Mouse (Mus musculus): Measurements from ENCODE around the gene Crat.
"Not testable (repeated sequence)": the region's sequence is repeated elsewhere in the genome, so short reads cannot be mapped to it uniquely, and the experiment has no call there.

The Crat gene

DNA sequence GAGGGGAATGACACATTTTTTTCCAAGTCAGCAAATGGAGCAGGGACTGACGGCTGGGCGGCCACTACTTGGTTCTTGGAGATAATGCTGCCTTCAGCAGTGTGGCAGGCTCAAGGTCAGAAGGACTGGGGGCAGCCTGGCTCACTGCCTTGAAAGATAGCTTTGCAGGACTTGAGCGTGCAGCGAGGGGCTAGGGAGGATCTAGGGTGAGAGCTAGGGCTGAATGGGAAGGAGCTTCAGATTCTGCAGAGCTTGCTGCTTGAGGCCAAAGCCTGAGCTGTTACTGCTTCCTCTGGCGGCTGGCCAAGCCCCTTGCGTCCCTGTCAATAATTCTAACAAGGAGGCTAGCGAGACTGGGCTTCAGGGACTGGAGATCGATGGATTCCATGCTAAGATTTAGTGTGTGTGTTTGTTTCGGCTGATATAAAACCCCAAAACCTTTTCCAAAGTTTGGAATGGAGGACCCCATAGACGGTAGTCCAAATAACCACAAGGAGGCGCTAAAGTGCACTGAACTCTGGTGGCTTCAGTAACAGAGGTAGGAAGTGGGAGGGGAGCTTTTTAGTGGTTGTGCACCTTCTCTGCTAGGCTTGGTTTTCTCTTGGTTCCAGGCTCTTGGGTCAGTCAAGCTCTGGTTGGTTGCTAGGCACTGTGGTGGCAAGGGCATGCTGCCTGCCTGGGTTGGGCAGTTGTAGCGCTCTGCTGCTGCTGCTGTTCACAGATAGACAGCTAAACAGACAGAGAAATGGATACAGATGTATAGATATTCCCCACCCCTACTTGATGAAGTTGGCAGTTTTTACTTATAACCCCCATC is 25.3 kb upstream of the Crat start:
- DNase-seq (ENCODE audit: low read depth, low spot score) = peak; percentile 90

DNA sequence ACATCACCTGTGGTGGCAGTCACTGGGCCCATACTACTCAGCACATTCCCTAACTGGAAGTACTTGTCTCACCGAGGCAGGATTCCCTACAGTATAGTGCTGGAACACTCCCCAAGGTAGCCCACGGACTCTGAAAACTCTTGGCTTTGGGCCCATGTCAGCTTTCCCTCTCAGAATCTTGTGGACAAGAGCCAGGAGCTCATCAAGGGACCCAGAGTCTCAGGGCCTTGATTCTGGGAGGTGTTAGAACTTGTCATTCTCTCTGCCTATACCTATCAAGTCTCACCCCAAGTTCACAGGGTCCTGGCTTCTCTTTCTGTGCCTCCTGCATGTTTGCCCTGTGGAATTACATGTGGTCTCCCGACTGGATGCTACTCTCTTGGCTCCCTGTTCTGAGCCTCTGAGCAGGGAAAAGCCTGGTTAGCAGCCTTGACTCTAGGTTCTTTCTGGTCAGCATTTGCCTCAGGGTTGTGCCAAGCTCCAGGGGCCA is 24.6 kb upstream of the Crat start:
- DNase-seq (ENCODE audit: low read depth, low spot score) = no peak

DNA sequence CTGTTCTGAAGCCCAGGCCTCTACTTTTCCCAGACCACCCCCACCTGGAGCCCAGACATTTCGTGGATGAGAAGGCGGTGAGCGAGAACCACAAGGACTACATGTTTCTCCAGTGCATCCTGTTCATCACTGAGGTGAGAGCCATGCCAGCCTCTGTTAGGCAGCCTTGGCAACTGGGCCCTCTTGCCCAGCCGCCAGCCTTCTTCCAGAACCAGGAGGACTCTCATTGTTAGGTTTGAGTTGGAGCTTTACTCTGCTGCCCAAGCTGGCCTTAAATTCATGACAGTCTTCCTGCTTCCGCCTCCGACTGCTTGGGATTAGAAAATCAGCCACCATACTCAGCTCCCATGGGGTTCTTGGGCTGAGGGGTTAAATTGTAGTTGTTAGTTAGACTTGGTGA is 24.0 kb upstream of the Crat start:
- no peak for DNase-seq (ENCODE audit: low read depth, low spot score)

DNA sequence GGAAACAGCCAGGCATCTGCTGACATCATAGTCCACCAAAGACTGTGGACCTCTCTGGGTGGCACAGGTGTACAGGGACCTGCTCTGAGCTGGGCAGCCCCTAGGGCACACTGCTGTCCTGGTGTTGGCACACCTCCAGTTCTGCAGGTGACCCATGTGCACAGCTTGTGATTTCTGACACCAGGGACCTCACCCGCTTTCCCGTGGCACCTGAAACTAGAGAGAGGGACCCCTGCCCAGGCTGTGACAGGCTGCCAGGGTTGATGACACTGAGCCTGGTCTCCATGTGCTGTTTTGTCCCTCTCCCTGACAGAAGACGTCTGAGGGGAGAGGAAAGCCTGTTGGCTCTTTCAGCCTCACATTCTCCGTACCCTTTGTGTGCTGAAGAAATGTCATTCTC is 22.2 kb upstream of the Crat start:
- no peak for DNase-seq (ENCODE audit: low read depth, low spot score)

GRCm38 (mm10) chr2:30436809-30437208 is 21.2 kb upstream of the Crat start:
- DNase-seq (ENCODE audit: low read depth, low spot score) = no peak

- no peak for DNase-seq (ENCODE audit: low read depth, low spot score)
These were observed 20.5 kb upstream of the Crat start for GRCm38 (mm10) chr2:30436156-30436545.

DNA sequence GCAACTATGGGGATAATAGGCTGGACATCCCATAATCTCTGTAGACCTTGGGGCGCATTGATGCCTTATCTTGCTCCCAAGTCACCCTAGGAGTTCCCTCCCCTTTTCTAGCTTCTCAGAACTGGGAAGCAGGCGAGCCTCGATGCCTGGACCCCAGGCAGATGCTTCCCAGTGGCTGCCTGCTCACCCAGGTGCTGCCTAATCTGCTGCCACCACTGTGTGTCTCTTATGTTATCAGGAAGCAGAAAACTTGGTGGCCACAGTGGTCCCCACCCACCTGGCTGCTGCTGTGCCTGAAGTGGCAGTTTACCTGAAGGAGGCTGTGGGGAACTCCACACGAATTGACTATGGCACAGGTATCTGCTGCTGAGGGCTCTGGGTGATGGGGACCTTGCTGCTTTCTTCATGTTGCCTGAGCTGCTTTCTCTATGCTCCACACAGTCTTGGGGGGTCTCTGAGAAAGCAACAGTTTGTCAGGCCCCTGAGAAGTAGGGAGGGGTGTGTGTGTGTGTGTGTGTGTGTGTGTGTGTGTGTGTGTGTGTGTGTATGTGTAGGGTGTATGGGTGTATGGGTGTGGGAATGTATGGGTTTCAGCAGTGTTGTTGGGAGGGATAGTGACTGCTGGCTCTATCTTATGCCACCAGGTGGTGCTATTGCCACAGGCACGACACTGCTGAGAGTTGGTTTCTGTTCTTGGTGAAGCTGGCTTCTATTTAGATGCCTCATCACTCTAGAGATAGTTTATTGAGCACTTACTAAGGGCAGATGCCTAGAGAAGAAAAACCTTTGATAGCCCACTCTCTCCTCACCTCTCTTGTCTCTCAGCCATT is 19.9 kb upstream of the Crat start:
- peak; percentile 86 for DNase-seq (ENCODE audit: low read depth, low spot score)

DNA sequence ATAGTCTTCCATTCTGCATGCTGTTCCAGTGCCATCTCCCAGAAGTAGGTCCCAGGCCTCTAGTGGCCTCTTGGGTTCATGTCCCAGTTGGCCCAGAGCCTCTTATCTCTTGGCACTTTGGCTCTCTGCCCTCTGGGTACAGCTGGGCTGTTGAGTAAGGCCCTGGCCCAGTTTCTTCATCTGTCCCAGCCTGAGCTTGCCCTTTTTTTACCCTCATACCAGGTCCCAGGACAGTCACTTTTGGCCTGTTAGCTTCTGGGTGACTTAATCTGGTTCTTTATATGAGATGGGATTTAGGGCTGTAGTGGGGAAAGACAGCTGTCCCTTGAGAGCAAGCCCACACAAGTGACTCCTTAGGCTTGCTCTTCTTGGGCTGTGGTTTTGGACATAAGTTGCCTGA is 13.5 kb upstream of the Crat start:
- DNase-seq (ENCODE audit: low read depth, low spot score) = peak; percentile 79

DNA sequence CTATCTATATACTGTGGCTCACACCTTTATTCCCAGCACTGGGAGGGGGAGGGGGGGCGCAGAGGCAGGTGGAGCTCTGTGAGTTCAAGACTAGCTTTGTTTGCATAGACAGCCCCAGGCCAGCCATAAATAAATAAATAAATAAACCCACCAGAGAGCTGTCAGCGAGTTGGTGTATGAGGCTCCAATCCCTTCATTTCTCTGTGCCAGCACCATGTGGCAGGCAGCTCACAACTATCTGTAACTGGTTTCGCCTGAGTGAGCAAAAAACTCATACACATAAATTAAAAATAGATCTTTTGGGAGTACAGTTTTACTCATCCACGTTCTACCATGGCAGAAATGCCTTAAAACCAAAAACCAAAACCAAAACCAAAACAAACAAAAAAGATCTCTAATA is 5.8 kb upstream of the Crat start:
- DNase-seq (ENCODE audit: low read depth, low spot score) = peak; percentile 53

GRCm38 (mm10) chr2:30419112-30419511 is 3.5 kb upstream of the Crat start:
- peak; percentile 61 for DNase-seq (ENCODE audit: low read depth, low spot score)

- DNase-seq (ENCODE audit: low read depth, low spot score) = no peak
These were observed 2.6 kb upstream of the Crat start for GRCm38 (mm10) chr2:30418259-30418658.

DNA sequence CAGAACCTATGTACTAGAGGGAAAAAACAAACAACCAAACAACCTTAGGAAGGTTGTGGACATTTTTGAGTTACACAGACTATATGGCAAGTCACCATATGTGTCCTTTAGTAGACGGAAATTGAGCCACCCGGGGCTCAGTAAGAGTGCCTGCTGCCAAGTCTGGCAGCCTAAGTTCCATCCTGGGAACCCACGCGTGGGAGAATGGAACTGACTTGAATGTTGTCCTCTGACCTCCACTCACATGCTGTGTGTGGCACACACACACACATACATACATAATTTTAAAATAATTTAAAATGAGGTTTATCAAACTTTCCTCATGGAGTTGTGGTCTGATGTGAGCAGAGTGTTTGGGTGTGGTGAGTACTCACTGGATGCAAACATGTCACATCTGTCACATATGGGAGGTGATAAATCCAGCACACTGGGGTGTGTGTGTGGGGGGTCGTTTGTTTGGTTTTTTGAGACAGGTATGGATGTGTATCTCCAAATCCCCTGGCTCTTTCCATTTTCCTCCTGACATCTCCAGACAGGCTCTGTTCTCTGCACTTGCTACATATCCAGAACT is 2.1 kb upstream of the Crat start:
- no peak for DNase-seq (ENCODE audit: low read depth, low spot score)

GRCm38 (mm10) chr2:30417154-30417553 is 1.5 kb upstream of the Crat start:
- DNase-seq (ENCODE audit: low read depth, low spot score) = not testable (repeated sequence)

DNA sequence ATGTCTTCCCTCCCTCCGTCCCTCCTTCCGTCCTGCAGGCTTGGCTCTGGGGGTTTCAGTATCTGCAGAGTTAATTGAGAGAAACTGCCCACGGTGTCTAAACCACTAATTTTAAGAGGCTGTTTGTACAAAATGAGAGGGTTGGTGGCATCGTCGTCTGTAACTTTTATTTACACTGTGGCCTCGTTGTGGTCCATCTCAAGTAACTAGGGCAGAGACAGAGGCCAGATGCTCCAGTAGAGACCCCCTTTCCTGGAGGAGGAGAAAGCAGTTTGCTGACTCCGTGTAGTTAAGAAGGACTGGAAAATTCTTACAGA is 994 bp upstream of the Crat start:
- no peak for DNase-seq (ENCODE audit: low read depth, low spot score)

DNA sequence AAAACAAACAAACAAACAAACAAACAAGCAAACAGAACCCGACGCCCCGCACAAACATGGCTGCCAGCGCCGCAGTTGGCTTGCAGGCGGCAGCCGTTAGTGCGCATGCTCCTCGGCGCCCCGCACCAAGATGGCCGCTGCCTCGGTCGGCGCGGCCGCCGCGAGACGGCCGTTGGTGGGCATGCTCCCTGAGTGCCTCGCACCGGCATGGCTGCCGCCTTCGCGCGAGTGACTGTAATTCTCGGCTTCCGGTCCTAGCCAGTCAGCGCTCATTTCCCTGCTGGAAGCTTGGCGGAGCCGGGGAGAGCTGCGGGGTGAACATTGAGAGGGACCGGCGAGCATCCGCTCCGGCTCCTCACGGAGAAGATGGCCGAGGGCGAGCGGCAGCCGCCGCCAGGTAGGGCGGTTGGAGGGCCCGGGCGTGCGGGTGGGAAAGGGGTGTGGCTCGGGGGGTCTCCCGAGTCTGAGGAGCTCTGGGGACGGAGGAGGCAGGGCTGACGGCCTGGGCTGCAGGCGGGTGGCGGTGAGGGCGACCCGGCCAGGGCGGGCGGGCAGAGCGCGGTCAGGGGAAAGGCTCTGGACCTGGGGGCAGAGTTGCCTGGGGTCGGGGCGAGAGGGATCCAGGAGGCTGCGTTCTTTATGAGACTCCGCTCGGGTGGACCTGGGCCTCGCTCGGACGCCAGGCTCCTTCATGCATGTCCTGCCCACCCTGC is 479 bp upstream of the Crat start, which contains the start of gene Ptpa:
Gene Ptpa (plus strand): TSS at position 104 of the 713 bp plus-strand sequence.
- peak; percentile 97 for DNase-seq (ENCODE audit: low read depth, low spot score)

DNA sequence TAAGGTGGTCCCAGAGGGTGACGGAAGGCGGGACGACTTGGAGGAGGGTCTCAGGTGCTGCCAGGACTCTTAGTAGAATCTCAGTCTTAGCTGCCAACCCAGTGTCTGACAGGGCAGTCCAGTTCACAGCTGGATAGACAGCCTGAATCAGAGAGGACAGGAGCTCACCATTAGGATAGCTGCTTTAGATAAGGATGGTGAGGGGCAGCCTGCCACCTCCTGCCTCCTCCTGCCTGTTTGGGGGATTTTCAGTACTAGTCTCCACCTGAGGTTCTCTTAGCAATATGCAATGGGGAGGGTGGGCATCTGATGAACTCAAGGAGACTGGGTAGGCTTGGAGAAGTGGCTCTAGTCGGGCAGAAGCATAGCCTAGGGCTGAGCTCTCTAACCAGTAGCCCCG is 932 bp downstream of the Crat start:
- no peak for DNase-seq (ENCODE audit: low read depth, low spot score)

DNA sequence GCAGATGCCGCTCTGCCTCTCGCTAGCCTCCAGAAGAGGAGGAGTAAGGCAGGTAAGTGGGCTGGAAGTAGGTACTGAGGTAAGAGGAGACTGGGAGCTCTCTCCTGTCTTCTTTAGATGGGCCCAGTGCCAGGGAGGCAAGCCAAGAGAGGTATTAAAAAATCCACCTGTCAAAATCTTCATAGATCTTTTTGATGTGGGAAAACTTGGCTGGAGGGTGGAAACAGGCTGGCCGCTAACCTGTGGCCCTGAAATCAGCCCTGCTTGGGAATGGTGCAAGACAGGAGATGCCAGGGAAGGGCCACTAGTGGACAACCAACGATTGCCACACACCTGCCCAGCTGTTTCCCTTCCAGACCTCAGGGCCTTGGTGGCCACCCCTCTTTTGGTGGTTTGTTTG is 1.5 kb downstream of the Crat start:
- peak; percentile 42 for DNase-seq (ENCODE audit: low read depth, low spot score)

- DNase-seq (ENCODE audit: low read depth, low spot score) = peak; percentile 89
These were observed 2.3 kb downstream of the Crat start for GRCm38 (mm10) chr2:30413038-30413973.

DNA sequence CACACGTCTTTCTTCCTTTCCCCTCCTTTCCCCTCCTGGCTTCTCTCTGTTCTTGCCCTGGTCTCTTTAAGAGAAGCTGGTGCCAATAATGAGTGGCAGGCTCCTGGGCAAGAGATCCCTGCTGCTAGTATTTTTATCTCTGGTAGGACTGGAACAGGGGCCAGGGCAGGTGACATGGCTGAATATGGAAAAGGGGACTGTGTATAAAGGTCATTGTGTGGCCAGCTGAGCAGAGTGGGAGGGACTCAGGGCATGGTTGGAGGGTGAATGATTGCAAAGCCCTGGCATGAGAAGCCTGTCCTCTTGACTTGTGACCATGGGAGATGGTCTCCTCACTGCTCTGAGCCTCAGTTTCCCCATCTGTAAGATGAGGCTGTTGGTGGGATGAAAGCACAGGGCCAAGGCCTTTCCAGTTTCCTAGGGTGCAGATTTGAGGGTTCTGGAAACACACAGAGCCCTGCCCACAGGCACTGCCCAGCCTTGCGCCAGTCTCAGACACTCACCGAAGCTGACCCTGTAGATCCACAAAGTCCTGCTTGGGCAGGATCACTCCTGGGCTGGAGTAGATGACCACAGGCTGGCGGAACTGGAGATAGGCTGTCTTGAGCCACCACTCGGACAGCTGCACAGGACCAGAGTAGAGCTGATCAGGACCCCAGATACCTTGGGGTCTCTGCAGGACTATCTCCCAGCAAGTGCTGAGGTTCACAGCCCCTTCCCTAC is 6.0 kb downstream of the Crat start:
- no peak for DNase-seq (ENCODE audit: low read depth, low spot score)

Data from brain, adult 2 months (tissue).